Mouse (Mus musculus) thymus, adult 2 months (tissue): ENCODE results near the gene Fsip1. TPM values are rescaled to one million over a fixed set of nuclear protein-coding genes. Genes with fewer than 3 reads are reported as not detected.

Experiments used
- DNase-seq: peaks from one replicate; pipeline ENCODE4 v3.0.0; 2021
- H3K27ac ChIP-seq: fragments of 200-500 bp; 2 replicates; pipeline ENCODE4 v1.5.1; 2012; ENCODE audit warnings: low read length, control low read depth; ENCODE audit not compliant: control insufficient read depth, insufficient read depth
- H3K27me3 ChIP-seq: fragments of 200-500 bp; 2 replicates; pipeline ENCODE4 v1.6.1; 2012; ENCODE audit warnings: mild to moderate bottlenecking, low read length, moderate library complexity, mixed read lengths; ENCODE audit not compliant: control insufficient read depth, insufficient read depth
- H3K36me3 ChIP-seq: fragments of 200-500 bp; 2 replicates; pipeline ENCODE4 v1.6.1; 2012; ENCODE audit warnings: mild to moderate bottlenecking, low read length, moderate library complexity; ENCODE audit not compliant: control insufficient read depth, insufficient read depth
- H3K4me1 ChIP-seq: fragments of 200-500 bp; replicated peaks from 2 replicates; pipeline ENCODE4 v1.6.1; 2012; ENCODE audit warnings: low read length; ENCODE audit not compliant: control insufficient read depth, insufficient read depth
- H3K4me3 ChIP-seq: fragments of 200-500 bp; 2 replicates; pipeline ENCODE4 v1.5.1; 2012; ENCODE audit warnings: mild to moderate bottlenecking, low read length, control low read depth, moderate library complexity; ENCODE audit not compliant: control insufficient read depth, insufficient read depth
- CTCF ChIP-seq: fragments of 200-500 bp; IDR thresholded peaks from 2 replicates; pipeline ENCODE4 v1.5.1; 2012; ENCODE audit warnings: mild to moderate bottlenecking, control low read depth, low read length, moderate library complexity, borderline replicate concordance; ENCODE audit not compliant: control insufficient read depth, poor library complexity, insufficient read depth; ENCODE audit errors: extremely low read depth
- POLR2A ChIP-seq: fragments of 200-500 bp; IDR thresholded peaks from 2 replicates; pipeline ENCODE4 v1.6.1; 2012; ENCODE audit warnings: mild to moderate bottlenecking, low read length, control low read depth, moderate library complexity; ENCODE audit not compliant: control insufficient read depth, poor library complexity, insufficient read depth; ENCODE audit errors: extremely low read depth
- WGBS: fragments of 180-500 bp; shearing (Covaris S2); methylation state at CpG from one replicate; pipeline ENCODE4 v1.1.7; 2018; 5-methylcytosine and 5-hydroxymethylcytosine counted together
- polyA plus RNA-seq: library from polyadenylated mRNA; depleted of rRNA; stranded (reverse); fragments of >200 nt; gene quantifications from 2 replicates; pipeline ENCODE4 v1.2.3, GENCODE M21; 2012

Gene Fsip1
- polyA plus RNA-seq, 1 experiment: not detected

DNA sequence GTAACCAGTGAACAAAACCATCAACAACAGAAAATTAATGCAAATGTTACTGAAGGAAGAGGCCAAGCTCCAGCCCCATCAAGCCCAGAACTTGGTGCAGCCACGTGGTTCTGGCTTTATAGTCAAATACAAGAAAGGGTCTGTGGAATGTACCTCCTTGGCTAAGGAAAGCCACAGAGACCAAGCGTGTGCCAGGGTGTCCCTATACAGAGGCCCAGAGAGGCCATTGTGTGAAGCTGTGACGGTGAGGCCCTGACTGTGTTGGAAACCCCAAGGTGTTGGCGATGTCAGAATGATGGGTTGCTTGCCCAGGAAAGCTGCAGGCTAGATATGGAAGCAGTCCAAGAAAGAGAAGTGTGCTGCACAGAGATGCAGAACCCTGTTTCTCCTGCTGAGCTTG lies 89.0 kb downstream of the Fsip1 start:
- no peaks in the 10 kb centered on the region for H3K4me1 ChIP-seq

DNA sequence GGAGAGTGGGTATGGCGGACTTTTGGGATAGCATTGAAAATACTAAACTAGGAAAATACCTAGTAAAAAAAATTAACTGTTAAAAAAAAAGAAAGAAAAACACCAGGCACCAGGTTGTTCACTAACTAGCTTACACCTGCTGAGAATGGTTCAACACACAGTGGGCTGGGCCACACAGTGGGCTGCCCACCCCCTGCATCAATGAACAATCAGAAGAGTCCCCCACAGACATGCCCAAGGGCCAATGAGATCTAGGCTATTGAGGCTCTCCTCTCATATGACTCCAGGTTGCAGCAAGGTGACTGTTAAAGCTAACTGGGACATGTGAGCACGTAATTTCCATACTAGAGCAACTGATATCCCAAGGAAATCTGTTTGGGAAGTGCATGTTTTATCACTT lies 91.1 kb downstream of the Fsip1 start:
- no peak for DNase-seq
- Histone ChIP-seq H3K4me3 (no peak overlapping the region), H3K36me3 (no peaks in the 10 kb centered on the region), H3K27me3 (no peaks in the 10 kb centered on the region), H3K4me1 (no peaks in the 10 kb centered on the region), H3K27ac (no peak overlapping the region)
- TF ChIP-seq CTCF (no peak), POLR2A (no peak)
- WGBS: 91% methylated on average over 2 of the region's 2 CpGs

More for the DNA sequence above, 89.0 kb downstream of the Fsip1 start:
- DNase-seq: no peak
- TF ChIP-seq POLR2A: no peak
- TF ChIP-seq CTCF: no peak
- H3K36me3 ChIP-seq: no peaks in the 10 kb centered on the region
- WGBS: 74% methylated on average over 4 of the region's 4 CpGs
- no peak overlapping the region for H3K27ac ChIP-seq
- H3K27me3 ChIP-seq: no peaks in the 10 kb centered on the region
- no peak overlapping the region for H3K4me3 ChIP-seq

DNA sequence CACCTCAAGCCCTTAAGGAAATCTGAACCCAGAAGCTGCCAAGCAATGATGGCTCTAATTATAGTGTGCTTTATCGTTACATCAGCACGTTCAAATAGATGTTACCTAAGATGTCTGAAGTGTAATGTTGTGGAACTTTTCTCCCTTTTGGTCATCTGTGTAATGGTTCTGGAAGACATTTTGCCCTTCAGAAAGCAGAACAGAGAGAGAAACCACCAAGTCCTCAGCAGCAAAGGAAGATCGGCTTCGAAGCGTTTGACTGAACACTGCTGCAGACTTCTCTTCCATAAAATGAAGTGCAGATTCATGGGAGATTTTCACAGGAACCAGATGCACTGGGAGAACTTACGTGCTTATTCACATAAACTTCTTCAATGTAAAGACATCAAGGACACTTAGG lies 92.6 kb downstream of the Fsip1 start:
- WGBS: 83% methylated on average over 6 of the region's 6 CpGs
- Histone ChIP-seq H3K27me3 (no peaks in the 10 kb centered on the region), H3K27ac (no peak overlapping the region), H3K4me1 (no peaks in the 10 kb centered on the region), H3K4me3 (no peak overlapping the region), H3K36me3 (no peaks in the 10 kb centered on the region)
- TF ChIP-seq POLR2A: no peak
- no peak for TF ChIP-seq CTCF
- DNase-seq: no peak

DNA sequence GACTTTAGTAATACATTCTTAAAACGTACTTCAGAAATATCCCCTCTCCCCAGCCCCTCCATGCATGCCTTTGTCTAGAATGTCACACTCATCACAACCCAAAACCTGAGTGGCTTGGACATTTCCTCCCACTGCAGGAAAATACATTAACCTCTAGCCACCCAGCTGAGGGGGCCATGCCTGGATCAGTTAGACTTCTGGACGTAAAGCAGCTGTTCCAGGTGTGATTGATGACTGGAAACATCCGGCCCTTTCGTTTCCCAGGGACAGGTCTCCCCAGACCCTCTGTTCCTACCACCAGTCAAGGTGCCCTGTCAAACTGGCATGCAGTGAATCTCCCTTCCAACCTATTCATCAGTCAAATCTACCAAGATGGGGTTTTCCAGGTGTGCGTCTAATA lies 94.3 kb downstream of the Fsip1 start:
- Histone ChIP-seq H3K27ac (no peak overlapping the region), H3K27me3 (no peaks in the 10 kb centered on the region), H3K36me3 (no peaks in the 10 kb centered on the region), H3K4me1 (no peaks in the 10 kb centered on the region), H3K4me3 (no peak overlapping the region)
- no peak for DNase-seq
- no peak for TF ChIP-seq CTCF
- TF ChIP-seq POLR2A: no peak
- 83% methylated on average over 5 of the region's 5 CpGs for WGBS

DNA sequence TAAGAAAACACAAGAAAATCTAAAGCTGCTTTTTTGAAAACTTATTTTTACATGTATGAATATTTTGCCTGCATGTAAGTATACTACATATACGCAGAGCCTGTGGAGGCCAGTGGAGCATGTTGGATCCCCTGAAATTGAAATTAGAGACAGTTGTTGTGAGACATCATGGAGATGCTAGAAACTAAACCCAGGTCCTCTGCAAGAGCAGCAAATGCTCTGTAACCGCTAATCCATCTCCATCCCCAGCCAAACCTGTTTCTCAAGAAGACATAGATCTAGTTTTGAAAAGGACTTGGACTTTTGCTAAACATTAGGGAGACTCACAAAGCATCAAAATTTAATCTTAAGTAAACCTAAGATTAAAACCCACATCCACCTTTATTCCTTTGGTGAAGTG lies 95.8 kb downstream of the Fsip1 start:
- DNase-seq: no peak
- no peak for TF ChIP-seq POLR2A
- TF ChIP-seq CTCF: no peak
- no peak overlapping the region for H3K4me3 ChIP-seq
- no peaks in the 10 kb centered on the region for H3K4me1 ChIP-seq
- WGBS: 93% methylated on average over 2 of the region's 2 CpGs
- H3K27ac ChIP-seq: no peak overlapping the region
- no peaks in the 10 kb centered on the region for H3K27me3 ChIP-seq
- H3K36me3 ChIP-seq: no peaks in the 10 kb centered on the region

DNA sequence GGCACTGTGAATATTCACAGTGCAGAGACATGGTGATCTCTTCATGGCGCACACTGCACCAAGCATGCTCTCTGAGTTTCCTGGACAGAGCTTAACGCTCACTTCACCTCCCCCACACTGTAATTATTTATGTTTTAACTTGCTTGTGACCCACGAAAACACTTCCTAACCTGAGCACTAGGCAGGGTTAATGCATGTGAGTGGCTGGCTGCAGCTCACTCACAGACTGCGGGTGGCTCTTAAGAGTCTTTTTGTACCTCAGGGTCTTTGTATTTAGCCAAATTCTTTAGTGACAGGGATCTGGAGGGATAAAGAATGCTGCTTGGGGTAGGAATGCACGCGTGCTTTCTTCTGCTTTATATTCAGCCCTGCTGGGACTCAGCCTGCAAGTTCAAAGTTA lies 96.2 kb downstream of the Fsip1 start:
- no peak for DNase-seq
- no peak overlapping the region for H3K4me3 ChIP-seq
- H3K27me3 ChIP-seq: no peaks in the 10 kb centered on the region
- TF ChIP-seq CTCF: no peak
- no peak for TF ChIP-seq POLR2A
- H3K27ac ChIP-seq: no peak overlapping the region
- no peaks in the 10 kb centered on the region for H3K36me3 ChIP-seq
- 83% methylated on average over 6 of the region's 6 CpGs for WGBS
- no peaks in the 10 kb centered on the region for H3K4me1 ChIP-seq

DNA sequence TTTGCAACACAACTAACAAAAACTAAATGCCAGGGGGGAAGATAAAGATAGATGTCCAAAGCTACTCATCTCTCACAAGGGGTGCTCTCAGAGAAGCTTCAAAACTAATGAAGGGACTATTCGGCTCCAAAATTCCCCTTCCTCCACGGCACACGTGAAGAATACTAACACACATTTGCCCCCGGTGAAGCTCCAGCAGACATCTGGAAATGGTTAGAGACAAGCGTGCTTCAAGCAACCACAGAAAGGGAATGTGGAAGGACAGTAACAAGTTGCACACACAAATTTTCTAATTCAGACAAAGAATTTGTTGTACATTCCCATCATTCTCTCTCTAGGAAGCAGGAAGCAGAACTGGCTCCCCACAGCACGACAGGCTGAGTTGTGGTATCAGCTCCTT lies 97.6 kb downstream of the Fsip1 start:
- DNase-seq: no peak
- H3K27me3 ChIP-seq: no peaks in the 10 kb centered on the region
- TF ChIP-seq POLR2A (no peak), CTCF (no peak)
- WGBS: 84% methylated on average over 6 of the region's 6 CpGs
- no peak overlapping the region for H3K27ac ChIP-seq
- no peak overlapping the region for H3K4me3 ChIP-seq
- H3K4me1 ChIP-seq: no peaks in the 10 kb centered on the region
- H3K36me3 ChIP-seq: no peaks in the 10 kb centered on the region
